ENCODE assay signal across 8 mouse cellular contexts in the genomic region with DNA sequence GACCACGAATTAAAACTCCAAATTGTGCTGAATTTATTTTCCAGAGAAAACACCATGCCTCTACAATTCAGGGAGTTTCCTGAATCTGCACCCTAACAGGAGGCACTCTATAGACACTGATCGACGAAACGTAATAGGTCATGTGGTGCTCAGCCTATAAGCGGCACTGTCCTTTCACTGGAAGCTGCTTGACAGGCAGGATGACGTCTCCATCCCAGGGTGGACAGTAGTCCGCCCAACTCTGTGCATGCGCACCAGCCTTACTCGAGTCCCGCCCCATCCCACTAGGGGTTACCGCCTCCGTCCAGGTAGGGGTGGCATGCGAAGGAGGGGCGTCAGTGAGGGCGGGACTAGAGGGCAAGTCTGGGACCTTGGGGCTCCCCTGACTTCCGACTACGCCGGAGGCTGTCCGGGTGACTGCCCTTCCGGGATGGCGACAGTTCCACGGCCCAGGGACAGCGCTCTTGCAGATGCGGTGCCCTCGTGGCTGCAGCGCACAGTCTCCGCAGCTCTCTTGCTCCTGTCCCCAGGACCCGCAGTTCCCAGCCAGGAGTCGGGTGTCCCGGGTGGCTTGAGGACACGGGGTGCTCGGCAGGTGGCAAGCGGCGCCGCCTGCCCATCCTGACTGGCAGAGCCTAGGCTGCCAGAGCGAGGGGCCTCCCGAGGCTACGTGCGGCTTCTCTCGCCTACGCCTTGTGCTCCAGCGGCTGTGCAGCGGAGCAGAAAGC. TPM values are rescaled to one million over a fixed set of nuclear protein-coding genes. Genes with fewer than 3 reads are reported as not detected.
DNase-seq lines count a peak whose midpoint lies in the region; ATAC-seq and TF ChIP-seq lines count a peak whose summit lies in the region.

A gene (plus strand): TSS at position 169 of the 728 bp plus-strand sequence.

- H3K9me3 ChIP-seq in E14TG2a.4 (ENCODE audit: low read length): no peaks in the 10 kb centered on the region
- H3K9me3 ChIP-seq in forebrain, embryonic 12.5 days: no peaks in the 10 kb centered on the region
- no peaks in the 10 kb centered on the region for H3K9me3 ChIP-seq in heart, postnatal 0 days (replicated peaks; ENCODE audit: control insufficient read depth, low read length)
- H3K9me3 ChIP-seq in liver, embryonic 16.5 days (replicated peaks; ENCODE audit: control insufficient read depth, low read length): no peaks in the 10 kb centered on the region
- no peaks in the 10 kb centered on the region for H3K9me3 ChIP-seq in neural tube, embryonic 13.5 days

- peak within 1 kb of the TSS; percentile 96 for H3K4me2 ChIP-seq in forebrain, embryonic 12.5 days
- peak within 1 kb of the TSS; percentile 96 for H3K4me2 ChIP-seq in heart, postnatal 0 days (ENCODE audit: low read depth, low read length)
- peak within 1 kb of the TSS; percentile 96 for H3K4me2 ChIP-seq in liver, embryonic 16.5 days (ENCODE audit: low read depth, low read length)
- H3K4me2 ChIP-seq in neural tube, embryonic 13.5 days: peak within 1 kb of the TSS; percentile 94

- peaks cover 10% of the 10 kb centered on the region for H3K27me3 ChIP-seq in E14TG2a.4 (ENCODE audit: insufficient read depth, low read length)
- H3K27me3 ChIP-seq in forebrain, embryonic 12.5 days: no peaks in the 10 kb centered on the region
- no peaks in the 10 kb centered on the region for H3K27me3 ChIP-seq in heart, postnatal 0 days (ENCODE audit: control insufficient read depth, insufficient read depth, low read length)
- no peaks in the 10 kb centered on the region for H3K27me3 ChIP-seq in liver, embryonic 16.5 days (ENCODE audit: control insufficient read depth, insufficient read depth, low read depth, low read length)
- no peaks in the 10 kb centered on the region for H3K27me3 ChIP-seq in neural tube, embryonic 13.5 days
- H3K27me3 ChIP-seq in testis, adult 2 months (ENCODE audit: control insufficient read depth, insufficient read depth, low read length): no peaks in the 10 kb centered on the region

- under 1% methylated on average over 43 of the region's 43 CpGs for WGBS in forebrain, embryonic 12.5 days
- under 1% methylated on average over 43 of the region's 43 CpGs for WGBS in heart, postnatal 0 days
- under 1% methylated on average over 43 of the region's 43 CpGs for WGBS in liver, embryonic 16.5 days (ENCODE audit: insufficient replicate concordance)
- under 1% methylated on average over 43 of the region's 43 CpGs for WGBS in neural tube, embryonic 13.5 days

- TF ChIP-seq EP300 in heart, postnatal 0 days (IDR thresholded peaks at IDR 0.05; ENCODE audit: low read depth): 0 out of 2 replicates have a peak, but pooled peaks have one; percentile 24

- H3K4me3 ChIP-seq in E14TG2a.4 (replicated peaks; ENCODE audit: low read length): peak within 1 kb of the TSS; percentile 93
- peak within 1 kb of the TSS; percentile 61 for H3K4me3 ChIP-seq in forebrain, embryonic 12.5 days (replicated peaks)
- H3K4me3 ChIP-seq in heart, postnatal 0 days (ENCODE audit: low read depth, low read length): peak within 1 kb of the TSS; percentile 70
- H3K4me3 ChIP-seq in liver, embryonic 16.5 days (ENCODE audit: low read depth, low read length): peak within 1 kb of the TSS; percentile 85
- H3K4me3 ChIP-seq in neural tube, embryonic 13.5 days: peak within 1 kb of the TSS; percentile 81
- H3K4me3 ChIP-seq in testis, adult 2 months (ENCODE audit: control insufficient read depth, low read depth, low read length): peak within 1 kb of the TSS; percentile 86

- peaks cover 46% of the 10 kb centered on the region for H3K36me3 ChIP-seq in E14TG2a.4 (ENCODE audit: insufficient read depth, low read length)
- peaks cover 44% of the 10 kb centered on the region for H3K36me3 ChIP-seq in forebrain, embryonic 12.5 days (replicated peaks)
- H3K36me3 ChIP-seq in heart, postnatal 0 days (replicated peaks; ENCODE audit: control insufficient read depth, insufficient read depth, low read length): peaks cover 14% of the 10 kb centered on the region
- peaks cover 13% of the 10 kb centered on the region for H3K36me3 ChIP-seq in liver, embryonic 16.5 days (ENCODE audit: control insufficient read depth, insufficient read depth)
- H3K36me3 ChIP-seq in neural tube, embryonic 13.5 days: peaks cover 38% of the 10 kb centered on the region
- H3K36me3 ChIP-seq in testis, adult 2 months (ENCODE audit: control insufficient read depth, insufficient read depth, low read length): no peaks in the 10 kb centered on the region

- H3K9ac ChIP-seq in forebrain, embryonic 12.5 days: peak within 1 kb of the TSS; percentile 73
- peak within 1 kb of the TSS; percentile 59 for H3K9ac ChIP-seq in heart, postnatal 0 days (replicated peaks; ENCODE audit: low read depth, low read length)
- peak within 1 kb of the TSS; percentile 90 for H3K9ac ChIP-seq in liver, embryonic 16.5 days (ENCODE audit: low read depth, low read length)
- H3K9ac ChIP-seq in neural tube, embryonic 13.5 days: peak within 1 kb of the TSS; percentile 89

- H3K4me1 ChIP-seq in E14TG2a.4 (replicated peaks; ENCODE audit: low read depth, low read length): peaks cover 46% of the 10 kb centered on the region
- H3K4me1 ChIP-seq in forebrain, embryonic 12.5 days: peaks cover 26% of the 10 kb centered on the region
- peaks cover 33% of the 10 kb centered on the region for H3K4me1 ChIP-seq in heart, postnatal 0 days (ENCODE audit: control insufficient read depth, insufficient read depth)
- peaks cover 25% of the 10 kb centered on the region for H3K4me1 ChIP-seq in liver, embryonic 16.5 days (ENCODE audit: control insufficient read depth, low read depth, low read length)
- peaks cover 41% of the 10 kb centered on the region for H3K4me1 ChIP-seq in neural tube, embryonic 13.5 days (replicated peaks)
- H3K4me1 ChIP-seq in testis, adult 2 months (ENCODE audit: control insufficient read depth, insufficient read depth, low read length): peaks cover 3% of the 10 kb centered on the region; the same call in 1 of the 2 replicates

- TF ChIP-seq POLR2A in testis, adult 2 months (IDR thresholded peaks at IDR 0.05; ENCODE audit: control insufficient read depth, low read depth, low read length): peak; percentile 52; the same call in 1 of the 2 replicates

- H3K27ac ChIP-seq in forebrain, embryonic 12.5 days: peak within 1 kb of the TSS; percentile 80
- H3K27ac ChIP-seq in heart, postnatal 0 days (ENCODE audit: low read depth): peak within 1 kb of the TSS; percentile 90
- peak within 1 kb of the TSS; percentile 91 for H3K27ac ChIP-seq in liver, embryonic 16.5 days (ENCODE audit: low read length)
- H3K27ac ChIP-seq in neural tube, embryonic 13.5 days (replicated peaks): peak within 1 kb of the TSS; percentile 97
- peak within 1 kb of the TSS; percentile 25; the same call in 1 of the 2 replicates for H3K27ac ChIP-seq in testis, adult 2 months (ENCODE audit: control insufficient read depth, insufficient read depth, low read depth, low read length)

- no peak for TF ChIP-seq CTCF in E14TG2a.4 (conservative IDR thresholded peaks at IDR 0.05; ENCODE audit: low read length)
- no peak for TF ChIP-seq CTCF in heart, postnatal 0 days (IDR thresholded peaks at IDR 0.05; ENCODE audit: low read depth)
- TF ChIP-seq CTCF in testis, adult 2 months (IDR thresholded peaks at IDR 0.05; ENCODE audit: control insufficient read depth, insufficient read depth, insufficient replicate concordance, low read depth, low read length): no peak

- ATAC-seq in forebrain, embryonic 12.5 days (ENCODE audit: low FRiP score): peak; percentile 98
- peak; percentile 94 for ATAC-seq in heart, postnatal 0 days (ENCODE audit: insufficient read depth, low read depth)
- ATAC-seq in liver, embryonic 16.5 days (ENCODE audit: low read depth): peak; percentile 98
- peak; percentile 98 for ATAC-seq in neural tube, embryonic 13.5 days (ENCODE audit: low read depth)

- peak; percentile 95 for DNase-seq in c-Kit-positive CD71-positive TER-119-positive erythroid progenitor cells, embryonic 14.5 days (ENCODE audit: low spot score)
- peak; percentile 96 for DNase-seq in heart, postnatal 0 days (ENCODE audit: low spot score)
- DNase-seq in kidney, postnatal 4 days: peak; percentile 93 to 95

RNA-seq across cellular contexts. Expression of the gene that starts here (rescaled TPM):
- polyA plus RNA-seq in forebrain, embryonic 12.5 days (2016; fragmentation: Nextera tagmentation; extraction: Ambion mirVana): 23.4 and 23.6 TPM in 2 replicates
- 83.8 and 97.2 TPM in 2 replicates for total RNA-seq in heart, postnatal 0 days (2014; rRNA removed; ENCODE audit: low replicate concordance)
- 32.2 and 35.1 TPM in 2 replicates for polyA plus RNA-seq in heart, postnatal 0 days (2015; fragmentation: Nextera tagmentation; extraction: Ambion mirVana)
- 65.1 and 81.4 TPM in 2 replicates for polyA plus RNA-seq in liver, embryonic 16.5 days (2015; fragmentation: Nextera tagmentation; extraction: Ambion mirVana)
- polyA plus RNA-seq in neural tube, embryonic 13.5 days (2015; fragmentation: Nextera tagmentation; extraction: Ambion mirVana): 62.9 and 71.2 TPM in 2 replicates
- polyA plus RNA-seq in testis, adult 2 months (2012; rRNA removed): 14.1 and 14.7 TPM in 2 replicates

Comparison
In these comparisons a context has a peak if more than half of its experiments do, and no peak if none do; other contexts are left out.
1. Peak in every context shown above with its lines: DNase-seq, ATAC-seq, H3K4me3 ChIP-seq and H3K27ac ChIP-seq.
2. H3K27ac ChIP-seq: peak in every context shown above with its lines; median percentile 97 in neural tube, embryonic 13.5 days; 91 in liver, embryonic 16.5 days; 90 in heart, postnatal 0 days; 80 in forebrain, embryonic 12.5 days; 25 in testis, adult 2 months.